In the genomic region with DNA sequence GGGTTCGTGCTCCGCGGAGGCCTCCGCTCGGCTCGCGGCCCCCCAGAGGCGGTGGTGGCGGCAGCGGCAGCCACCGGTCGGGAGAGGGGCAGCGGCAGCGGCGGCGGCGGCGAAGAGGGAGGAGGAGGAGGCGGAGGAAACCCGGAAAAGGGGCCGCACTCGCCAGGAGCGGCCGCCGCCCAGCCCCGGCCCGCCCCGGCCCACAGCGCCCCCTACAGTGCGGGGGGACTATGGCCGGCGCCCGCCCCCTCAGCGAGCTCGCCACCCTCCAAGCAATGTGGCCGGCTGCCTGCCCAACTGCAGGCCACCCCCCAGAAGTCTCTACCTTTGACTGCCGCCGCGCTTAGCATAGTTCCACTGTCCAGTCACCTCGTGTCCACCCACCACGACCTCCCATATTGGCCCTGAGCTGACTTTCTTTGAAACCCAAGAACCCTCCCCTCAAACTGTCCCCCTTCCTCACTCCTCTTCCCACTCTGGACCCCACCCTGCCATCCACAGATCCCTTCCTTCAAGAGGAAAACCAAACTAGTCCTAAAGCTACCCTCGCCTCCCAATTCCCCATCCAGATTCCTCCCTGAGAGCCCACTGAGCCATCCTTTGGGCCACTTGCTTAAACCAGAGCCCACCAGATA, we compare ENCODE assay signal across 8 mouse cellular contexts. TPM values are rescaled to one million over a fixed set of nuclear protein-coding genes. Genes with fewer than 3 reads are reported as not detected.
DNase-seq lines count a peak whose midpoint lies in the region; ATAC-seq lines count a peak whose summit lies in the region.

No protein-coding gene starts in this region.

- peaks cover 21% of the 10 kb centered on the region for H3K36me3 ChIP-seq in heart, embryonic 12.5 days
- peaks cover 20% of the 10 kb centered on the region for H3K36me3 ChIP-seq in kidney, embryonic 16.5 days (ENCODE audit: insufficient read depth, low read length)
- H3K36me3 ChIP-seq in liver, embryonic 12.5 days = peaks cover 36% of the 10 kb centered on the region
- H3K36me3 ChIP-seq in splenic B cell, adult 2 months (ENCODE audit: control insufficient read depth, insufficient read depth, low read length, poor library complexity, severe bottlenecking) = no peaks in the 10 kb centered on the region; the same call in 1 of the 2 replicates

- H3K4me1 ChIP-seq in heart, embryonic 12.5 days (replicated peaks) = peaks cover 19% of the 10 kb centered on the region
- peaks cover 13% of the 10 kb centered on the region for H3K4me1 ChIP-seq in kidney, embryonic 16.5 days (ENCODE audit: insufficient read depth, low read length)
- peaks cover 26% of the 10 kb centered on the region for H3K4me1 ChIP-seq in liver, embryonic 12.5 days

- peak; percentile 94 for ATAC-seq in erythroblast, adult 5-6 weeks (replicated peaks; ENCODE audit: low FRiP score, poor library complexity, severe bottlenecking)
- ATAC-seq in heart, embryonic 12.5 days (ENCODE audit: insufficient number of reproducible peaks, low FRiP score) = peak; percentile 92
- peak; percentile 94 for ATAC-seq in kidney, embryonic 16.5 days (ENCODE audit: low FRiP score, low TSS enrichment)
- peak; percentile 91 for ATAC-seq in liver, embryonic 12.5 days

- H3K27ac ChIP-seq in heart, embryonic 12.5 days (ENCODE audit: poor library complexity, severe bottlenecking) = no peak overlapping the region
- peak overlapping the region; percentile 56; the same call in 1 of the 2 replicates for H3K27ac ChIP-seq in kidney, embryonic 16.5 days (ENCODE audit: low read length)
- H3K27ac ChIP-seq in liver, embryonic 12.5 days = peak overlapping the region; percentile 74; the same call in 1 of the 2 replicates

- H3K4me3 ChIP-seq in heart, embryonic 12.5 days = peak overlapping the region; percentile 100
- H3K4me3 ChIP-seq in kidney, embryonic 16.5 days (ENCODE audit: low read length) = peak overlapping the region; percentile 96
- peak overlapping the region; percentile 91 for H3K4me3 ChIP-seq in liver, embryonic 12.5 days

- no peaks in the 10 kb centered on the region for H3K27me3 ChIP-seq in heart, embryonic 12.5 days (replicated peaks)
- no peaks in the 10 kb centered on the region for H3K27me3 ChIP-seq in kidney, embryonic 16.5 days (ENCODE audit: insufficient read depth, low read length)
- no peaks in the 10 kb centered on the region for H3K27me3 ChIP-seq in liver, embryonic 12.5 days (replicated peaks)
- H3K27me3 ChIP-seq in splenic B cell, adult 2 months (ENCODE audit: control insufficient read depth, insufficient read depth, low read length, poor library complexity, severe bottlenecking) = 0 out of 2 replicates have a peak, but pooled peaks cover 2% of the 10 kb centered on the region

- H3K9me3 ChIP-seq in heart, embryonic 12.5 days (replicated peaks) = no peaks in the 10 kb centered on the region
- no peaks in the 10 kb centered on the region for H3K9me3 ChIP-seq in kidney, embryonic 16.5 days (ENCODE audit: low read length)
- no peaks in the 10 kb centered on the region for H3K9me3 ChIP-seq in liver, embryonic 12.5 days (replicated peaks)

- H3K9ac ChIP-seq in heart, embryonic 12.5 days = peak overlapping the region; percentile 100
- H3K9ac ChIP-seq in kidney, embryonic 16.5 days (replicated peaks; ENCODE audit: low read length) = peak overlapping the region; percentile 94
- H3K9ac ChIP-seq in liver, embryonic 12.5 days = peak overlapping the region; percentile 90

- peak overlapping the region; percentile 67 for H3K4me2 ChIP-seq in heart, embryonic 12.5 days
- H3K4me2 ChIP-seq in kidney, embryonic 16.5 days (replicated peaks; ENCODE audit: low read depth, low read length) = peak overlapping the region; percentile 62
- peak overlapping the region; percentile 61 for H3K4me2 ChIP-seq in liver, embryonic 12.5 days

- peak; percentile 89 for DNase-seq in CD4-positive helper T cell, adult 2 months (ENCODE audit: low read depth, low spot score)
- DNase-seq in brain, adult 2 months (ENCODE audit: low read depth, low spot score) = peak; percentile 83
- peak; percentile 86 for DNase-seq in naive thymus-derived CD4-positive, alpha-beta T cell, adult 2 months (ENCODE audit: low read depth)
- peak; percentile 88 for DNase-seq in splenic B cell, adult 2 months (ENCODE audit: low read depth, low spot score)

- 2% methylated on average over 17 of the region's 42 CpGs for WGBS in heart, embryonic 12.5 days
- WGBS in kidney, embryonic 16.5 days = under 1% methylated on average over 29 of the region's 42 CpGs
- under 1% methylated on average over 22 of the region's 42 CpGs for WGBS in liver, embryonic 12.5 days (ENCODE audit: insufficient replicate concordance)

RNA-seq across cellular contexts. Expression of a gene that starts 1.0 kb away (rescaled TPM):
- total RNA-seq in erythroblast, adult 5-6 weeks (2015; ENCODE audit: low replicate concordance) = 27.1 and 43.1 TPM in 2 replicates
- 12.3 and 13.0 TPM in 2 replicates for total RNA-seq in erythroblast, adult 5-6 weeks (2017; ENCODE audit: low replicate concordance)
- 8.2 and 8.7 TPM in 2 replicates for polyA plus RNA-seq in heart, embryonic 12.5 days (2016; fragmentation: Nextera tagmentation; extraction: Ambion mirVana)
- polyA plus RNA-seq in kidney, embryonic 16.5 days (2015; fragmentation: Nextera tagmentation; extraction: Ambion mirVana) = 8.0 and 8.7 TPM in 2 replicates
- 7.2 and 7.3 TPM in 2 replicates for polyA plus RNA-seq in liver, embryonic 12.5 days (2016; fragmentation: Nextera tagmentation; extraction: Ambion mirVana)

RNA-seq across cellular contexts. Expression of a gene that starts 45.1 kb away (rescaled TPM):
- total RNA-seq in erythroblast, adult 5-6 weeks (2015; ENCODE audit: low replicate concordance) = not detected in 2 replicates
- not detected in 2 replicates for total RNA-seq in erythroblast, adult 5-6 weeks (2017; ENCODE audit: low replicate concordance)
- polyA plus RNA-seq in heart, embryonic 12.5 days (2016; fragmentation: Nextera tagmentation; extraction: Ambion mirVana) = 3.2 and 3.7 TPM in 2 replicates
- 1.2 TPM in 2 replicates for polyA plus RNA-seq in kidney, embryonic 16.5 days (2015; fragmentation: Nextera tagmentation; extraction: Ambion mirVana)
- polyA plus RNA-seq in liver, embryonic 12.5 days (2016; fragmentation: Nextera tagmentation; extraction: Ambion mirVana) = not detected in 2 replicates

RNA-seq across cellular contexts. Expression of a gene that starts 54.1 kb away (rescaled TPM):
- total RNA-seq in erythroblast, adult 5-6 weeks (2015; ENCODE audit: low replicate concordance) = 16.7 and 24.6 TPM in 2 replicates
- 3.2 and 11.2 TPM in 2 replicates for total RNA-seq in erythroblast, adult 5-6 weeks (2017; ENCODE audit: low replicate concordance)
- 151 and 153 TPM in 2 replicates for polyA plus RNA-seq in heart, embryonic 12.5 days (2016; fragmentation: Nextera tagmentation; extraction: Ambion mirVana)
- polyA plus RNA-seq in kidney, embryonic 16.5 days (2015; fragmentation: Nextera tagmentation; extraction: Ambion mirVana) = 145 and 147 TPM in 2 replicates
- polyA plus RNA-seq in liver, embryonic 12.5 days (2016; fragmentation: Nextera tagmentation; extraction: Ambion mirVana) = 44.2 and 45.9 TPM in 2 replicates
